ENCODE assay signal across 11 mouse cellular contexts in genomic region chr13:46832956-46833355, GRCm38 (mm10).
DNase-seq lines count a peak whose midpoint lies in the region; ATAC-seq and TF ChIP-seq lines count a peak whose summit lies in the region.
"Had no signal": no experiment of that assay in that cellular context is flagged by ENCODE, and none has a peak within 500 bp of the region (broad histone marks: within the 10 kb centered on the region; RNA-seq: fewer than 3 reads in every experiment).

No protein-coding gene starts in this region.

- no peaks in the 10 kb centered on the region for H3K9me3 ChIP-seq in E14TG2a.4 (ENCODE audit: low read length)

- DNase-seq in layer of hippocampus, adult 2 months (ENCODE audit: low spot score in 2 of 2): no peak
- no peak for DNase-seq in layer of hippocampus, adult 11-12 months (ENCODE audit: low spot score)
- peak; percentile 38 for DNase-seq in WW6 (ENCODE audit: low read depth, low spot score)
- DNase-seq in mesoderm, embryonic 11.5 days (ENCODE audit: low read depth, low spot score): peak; percentile 26
- no peak for DNase-seq in neural tube, embryonic 10.5 days (ENCODE audit: extremely low spot score, low spot score)
- DNase-seq: cerebellum, adult 11-12 months; heart, postnatal 4 days had no signal

- H3K4me3 ChIP-seq in layer of hippocampus, adult 2 months: no peak overlapping the region
- H3K4me3 ChIP-seq in E14TG2a.4 (replicated peaks; ENCODE audit: low read length): no peak overlapping the region
- H3K4me3 ChIP-seq: limb, embryonic 12.5 days had no signal

- H3K4me1 ChIP-seq in E14TG2a.4 (replicated peaks; ENCODE audit: low read depth, low read length): no peaks in the 10 kb centered on the region
- H3K4me1 ChIP-seq: limb, embryonic 12.5 days had no signal

- H3K36me3 ChIP-seq in E14TG2a.4 (ENCODE audit: insufficient read depth, low read length): peaks cover 18% of the 10 kb centered on the region

- H3K27ac ChIP-seq in layer of hippocampus, adult 2 months: no peak overlapping the region
- H3K27ac ChIP-seq: limb, embryonic 12.5 days had no signal

- peak; percentile 77 for TF ChIP-seq CTCF in layer of hippocampus, adult 2 months (conservative IDR thresholded peaks at IDR 0.05)
- TF ChIP-seq CTCF in E14TG2a.4 (conservative IDR thresholded peaks at IDR 0.05; ENCODE audit: low read length): peak; percentile 89

- ATAC-seq in erythroid progenitor cell, adult 5-6 weeks (replicated peaks; ENCODE audit: low FRiP score, poor library complexity, severe bottlenecking): no peak
- no peak for ATAC-seq in cerebellum, adult (ENCODE audit: insufficient number of reproducible peaks, low FRiP score, low TSS enrichment)

- no peaks in the 10 kb centered on the region for H3K27me3 ChIP-seq in E14TG2a.4 (ENCODE audit: insufficient read depth, low read length)
- H3K27me3 ChIP-seq: limb, embryonic 12.5 days had no signal

Comparison
In these comparisons a context has a peak if more than half of its experiments do, and no peak if none do; other contexts are left out.
1. DNase-seq: peak in WW6 (single experiment) and mesoderm, embryonic 11.5 days (single experiment); none in layer of hippocampus, adult 2 months (0 of 2), layer of hippocampus, adult 11-12 months (single experiment) and neural tube, embryonic 10.5 days (single experiment).